Mouse (Mus musculus): ENCODE measurements at regions not wholly inside any gene's neighbourhood (a gene's known extent, or its start where the extent isn't known, plus 50 kb on each side); places are given as distances from the start of the nearest gene placed in this dataset.

DNA sequence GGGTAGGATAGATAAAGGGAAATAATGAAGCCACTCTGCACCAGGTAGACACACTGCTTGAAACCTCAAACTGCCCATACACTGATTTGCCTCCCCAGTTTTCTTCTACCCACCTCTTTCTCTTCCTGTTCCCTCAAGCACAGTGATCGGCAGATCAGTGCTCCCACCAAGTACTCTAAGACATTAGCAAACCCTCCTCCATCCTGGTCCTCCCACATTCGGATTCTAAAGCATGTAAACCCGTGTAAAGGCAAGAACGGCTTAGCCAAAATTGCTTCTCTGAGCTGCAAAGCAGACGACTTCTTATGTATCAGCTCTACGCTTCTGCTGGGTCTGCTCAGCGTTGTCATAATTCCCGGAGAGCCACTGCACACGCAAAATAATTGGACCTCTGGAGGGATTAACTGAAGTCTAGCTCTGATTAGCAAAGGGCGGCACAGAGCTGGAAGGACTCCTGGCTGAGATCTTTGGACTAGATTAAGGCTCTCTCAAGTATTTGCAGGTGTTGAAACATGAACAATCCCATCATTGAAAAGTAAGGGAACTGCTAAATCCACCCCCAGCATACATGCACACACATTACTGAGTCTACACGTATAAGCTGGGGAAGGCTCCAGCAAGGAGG lies 67.2 kb downstream of the Mtx3 start:
- Histone ChIP-seq H3K27me3 (no peaks in the 10 kb centered on the region), H3K9me3 (no peaks in the 10 kb centered on the region), H3K4me3 (replicated peaks) (no peak overlapping the region), H3K4me2 (no peak overlapping the region), H3K27ac (no peak overlapping the region), H3K9ac (replicated peaks) (no peak overlapping the region), H3K4me1 (replicated peaks) (no peaks in the 10 kb centered on the region), H3K36me3 (no peaks in the 10 kb centered on the region)
- ATAC-seq (ENCODE audit: insufficient number of reproducible peaks, insufficient read depth, low FRiP score, low TSS enrichment, low read depth): no peak
- WGBS: 67% methylated on average over 11 of the region's 11 CpGs

DNA sequence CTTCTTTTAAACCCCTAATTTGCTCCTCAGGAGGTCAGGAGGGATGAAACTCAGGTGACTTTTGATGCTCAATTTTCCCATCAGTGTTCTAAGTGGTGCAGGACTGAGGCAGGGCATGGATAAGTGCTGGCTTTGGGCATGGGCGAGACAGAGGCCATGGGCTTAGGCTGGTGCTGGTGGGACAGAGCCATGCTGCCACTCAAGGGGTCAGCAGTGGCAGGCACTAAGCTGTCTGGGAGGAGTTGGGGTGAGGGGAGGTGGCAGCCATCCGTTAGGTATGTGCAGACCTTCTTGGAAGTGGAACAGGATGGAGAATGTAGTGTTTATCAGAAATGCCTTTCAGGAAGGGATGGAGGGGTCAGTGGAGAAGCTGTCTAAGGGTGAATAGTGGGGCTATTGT lies 68.1 kb downstream of the Mtx3 start:
- Histone ChIP-seq H3K4me2 (no peak overlapping the region), H3K4me3 (replicated peaks) (no peak overlapping the region), H3K9ac (replicated peaks) (no peak overlapping the region), H3K27me3 (no peaks in the 10 kb centered on the region), H3K27ac (no peak overlapping the region), H3K4me1 (replicated peaks) (no peaks in the 10 kb centered on the region), H3K9me3 (0 out of 2 replicates have a peak, but pooled peaks cover 3% of the 10 kb centered on the region), H3K36me3 (no peaks in the 10 kb centered on the region)
- no peak for ATAC-seq (ENCODE audit: insufficient number of reproducible peaks, insufficient read depth, low FRiP score, low TSS enrichment, low read depth)
- WGBS: 70% methylated on average over 2 of the region's 2 CpGs

DNA sequence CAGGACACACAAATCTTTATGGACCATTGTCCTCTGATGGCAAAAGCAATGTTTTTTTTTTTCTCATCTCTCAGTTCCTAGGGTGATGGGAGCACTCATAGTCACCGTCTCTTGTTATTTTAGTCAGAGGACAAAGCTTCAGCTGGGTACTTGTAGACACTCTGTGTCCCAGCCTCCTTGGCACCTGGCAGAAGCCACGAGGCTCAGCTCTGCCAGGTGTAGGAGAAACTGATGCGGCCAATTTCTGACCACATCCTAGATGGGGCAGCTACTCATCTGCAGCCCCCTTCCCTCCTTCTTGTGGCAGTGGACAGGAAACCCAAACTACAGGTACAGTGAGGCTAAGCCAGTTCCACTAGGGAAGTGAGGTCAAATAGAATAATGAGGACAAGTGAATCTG lies 70.1 kb downstream of the Mtx3 start:
- Histone ChIP-seq H3K27me3 (no peaks in the 10 kb centered on the region), H3K9me3 (0 out of 2 replicates have a peak, but pooled peaks cover 3% of the 10 kb centered on the region), H3K4me1 (replicated peaks) (no peaks in the 10 kb centered on the region), H3K27ac (no peak overlapping the region), H3K4me3 (replicated peaks) (no peak overlapping the region), H3K36me3 (no peaks in the 10 kb centered on the region), H3K9ac (replicated peaks) (no peak overlapping the region), H3K4me2 (no peak overlapping the region)
- 96% methylated on average over 3 of the region's 3 CpGs for WGBS
- ATAC-seq (ENCODE audit: insufficient number of reproducible peaks, insufficient read depth, low FRiP score, low TSS enrichment, low read depth): no peak

DNA sequence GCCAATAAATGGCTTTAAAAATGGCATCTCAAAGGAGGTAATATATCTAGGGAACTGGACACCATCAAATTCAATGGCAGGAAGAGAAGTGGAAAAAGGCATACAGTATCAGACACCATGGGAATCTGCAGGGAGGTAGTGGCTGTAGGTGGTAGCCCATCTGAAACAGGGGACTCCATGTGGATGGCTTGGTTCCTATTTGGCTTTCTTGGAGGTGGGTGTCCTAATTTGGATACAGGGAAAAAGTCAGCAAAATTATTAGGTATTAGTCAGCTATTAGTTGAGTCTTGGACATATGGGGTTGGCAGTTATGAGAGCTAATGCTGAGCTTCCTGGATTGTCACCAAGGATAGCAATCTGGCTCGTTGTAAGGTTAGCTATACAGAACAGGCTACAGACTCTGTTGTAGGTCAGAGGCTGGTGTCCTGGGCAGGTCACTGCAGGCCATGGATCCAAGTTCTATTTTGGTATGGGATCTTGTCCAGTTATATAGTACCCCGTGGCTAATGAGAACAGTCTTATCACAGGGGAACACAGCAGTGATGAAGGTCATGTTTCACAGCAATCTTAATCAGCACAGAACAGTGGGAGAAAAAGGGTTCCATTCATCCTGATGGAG lies 70.8 kb downstream of the Mtx3 start:
- WGBS: 79% methylated on average over 2 of the region's 2 CpGs
- no peak for ATAC-seq (ENCODE audit: insufficient number of reproducible peaks, insufficient read depth, low FRiP score, low TSS enrichment, low read depth)
- H3K4me2 ChIP-seq: no peak overlapping the region
- no peak overlapping the region for H3K27ac ChIP-seq
- no peaks in the 10 kb centered on the region for H3K4me1 ChIP-seq (replicated peaks)
- H3K36me3 ChIP-seq: no peaks in the 10 kb centered on the region
- H3K9ac ChIP-seq (replicated peaks): no peak overlapping the region
- no peak overlapping the region for H3K4me3 ChIP-seq (replicated peaks)
- H3K27me3 ChIP-seq: no peaks in the 10 kb centered on the region
- H3K9me3 ChIP-seq: 0 out of 2 replicates have a peak, but pooled peaks cover 3% of the 10 kb centered on the region

DNA sequence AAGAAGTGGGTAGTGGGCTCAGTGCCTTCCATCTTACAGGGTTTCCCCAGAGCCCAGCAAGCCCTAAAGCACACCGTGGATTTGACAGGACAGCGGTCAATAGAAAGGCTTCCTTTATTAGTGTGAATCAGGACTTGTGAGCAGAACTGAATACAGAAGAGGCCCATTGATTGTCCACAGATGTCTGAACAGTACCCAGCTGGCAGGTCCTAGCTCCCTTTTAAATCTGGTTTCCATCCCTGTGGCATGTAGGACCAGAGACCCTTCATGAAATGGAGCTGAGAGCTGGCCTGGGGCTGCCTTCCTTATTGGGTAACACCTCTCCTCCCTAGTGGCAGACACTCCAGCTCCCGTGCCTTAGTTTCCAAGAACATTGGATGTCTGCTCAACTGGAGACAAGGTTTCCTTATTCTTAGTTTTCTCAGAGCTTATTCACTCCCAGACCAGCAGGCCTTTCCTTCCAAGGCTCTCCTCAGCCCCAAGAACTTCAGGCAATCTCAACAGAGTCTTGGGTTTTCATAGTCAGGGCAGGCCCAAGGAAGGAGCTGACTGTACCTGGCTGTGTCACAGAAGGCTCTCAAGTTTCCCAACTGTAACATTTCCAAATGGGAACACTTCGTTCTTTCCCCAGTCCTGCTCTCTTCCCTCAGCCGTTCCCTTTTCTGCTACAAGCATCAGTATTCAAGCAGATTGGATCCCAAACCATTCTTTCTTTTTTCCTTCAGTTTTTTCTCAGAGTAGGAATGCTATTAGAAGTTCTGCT lies 71.6 kb downstream of the Mtx3 start:
- no peak overlapping the region for H3K9ac ChIP-seq (replicated peaks)
- no peak for ATAC-seq (ENCODE audit: insufficient number of reproducible peaks, insufficient read depth, low FRiP score, low TSS enrichment, low read depth)
- WGBS: 86% methylated on average over 5 of the region's 5 CpGs
- no peak overlapping the region for H3K27ac ChIP-seq
- no peaks in the 10 kb centered on the region for H3K4me1 ChIP-seq (replicated peaks)
- 0 out of 2 replicates have a peak, but pooled peaks cover 3% of the 10 kb centered on the region for H3K9me3 ChIP-seq
- H3K4me2 ChIP-seq: no peak overlapping the region
- no peak overlapping the region for H3K4me3 ChIP-seq (replicated peaks)
- H3K27me3 ChIP-seq: no peaks in the 10 kb centered on the region
- no peaks in the 10 kb centered on the region for H3K36me3 ChIP-seq

DNA sequence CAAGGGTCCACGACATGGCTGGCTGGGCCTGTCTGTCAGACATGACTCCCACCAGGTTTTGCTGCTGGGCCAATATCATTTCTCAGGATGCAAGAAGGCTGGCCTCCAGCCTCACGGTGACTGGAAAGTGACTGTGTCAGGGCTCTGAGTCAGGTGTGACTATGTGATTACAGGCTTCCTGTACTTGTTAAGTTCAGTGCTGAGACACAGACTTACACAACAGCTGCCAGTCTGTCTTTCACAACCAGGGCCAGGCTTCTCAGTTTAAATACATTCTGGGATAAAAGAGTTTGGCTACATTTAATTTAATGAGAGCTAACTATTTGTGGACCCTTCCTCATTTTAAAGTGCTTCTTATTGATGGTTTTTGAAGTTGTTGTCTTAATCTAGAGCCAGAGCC lies 75.3 kb downstream of the Mtx3 start:
- H3K4me2 ChIP-seq: no peak overlapping the region
- H3K4me3 ChIP-seq (replicated peaks): no peak overlapping the region
- H3K9me3 ChIP-seq: 0 out of 2 replicates have a peak, but pooled peaks cover 3% of the 10 kb centered on the region
- no peaks in the 10 kb centered on the region for H3K36me3 ChIP-seq
- no peak for ATAC-seq (ENCODE audit: insufficient number of reproducible peaks, insufficient read depth, low FRiP score, low TSS enrichment, low read depth)
- H3K27ac ChIP-seq: no peak overlapping the region
- no peak overlapping the region for H3K9ac ChIP-seq (replicated peaks)
- no peaks in the 10 kb centered on the region for H3K27me3 ChIP-seq
- WGBS: 62% methylated on average over 2 of the region's 2 CpGs
- H3K4me1 ChIP-seq (replicated peaks): no peaks in the 10 kb centered on the region

DNA sequence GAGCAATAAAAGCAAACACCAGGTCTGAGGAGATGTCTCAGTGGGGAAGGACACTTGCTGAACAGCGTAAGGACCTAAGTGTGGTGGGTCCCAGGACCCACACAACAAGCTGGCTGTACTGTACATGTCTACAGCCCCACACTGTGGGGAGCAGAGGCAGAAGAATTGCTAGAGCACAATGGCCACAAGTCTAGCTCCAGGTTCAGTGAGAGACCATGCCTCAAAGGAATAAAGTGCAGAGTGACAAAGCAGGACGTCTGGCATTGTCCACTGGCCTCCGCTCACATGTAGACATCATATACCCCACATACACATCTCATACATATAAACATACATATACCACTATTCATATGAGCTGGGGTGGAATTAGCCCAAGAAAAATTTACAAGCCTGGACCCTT lies 77.4 kb downstream of the Mtx3 start:
- H3K4me1 ChIP-seq (replicated peaks): no peaks in the 10 kb centered on the region
- H3K4me2 ChIP-seq: no peak overlapping the region
- H3K27me3 ChIP-seq: no peaks in the 10 kb centered on the region
- H3K9ac ChIP-seq (replicated peaks): no peak overlapping the region
- WGBS: 88% methylated on average over 3 of the region's 3 CpGs
- H3K36me3 ChIP-seq: no peaks in the 10 kb centered on the region
- H3K9me3 ChIP-seq: 0 out of 2 replicates have a peak, but pooled peaks cover 3% of the 10 kb centered on the region
- H3K4me3 ChIP-seq (replicated peaks): no peak overlapping the region
- no peak for ATAC-seq (ENCODE audit: insufficient number of reproducible peaks, insufficient read depth, low FRiP score, low TSS enrichment, low read depth)
- no peak overlapping the region for H3K27ac ChIP-seq

DNA sequence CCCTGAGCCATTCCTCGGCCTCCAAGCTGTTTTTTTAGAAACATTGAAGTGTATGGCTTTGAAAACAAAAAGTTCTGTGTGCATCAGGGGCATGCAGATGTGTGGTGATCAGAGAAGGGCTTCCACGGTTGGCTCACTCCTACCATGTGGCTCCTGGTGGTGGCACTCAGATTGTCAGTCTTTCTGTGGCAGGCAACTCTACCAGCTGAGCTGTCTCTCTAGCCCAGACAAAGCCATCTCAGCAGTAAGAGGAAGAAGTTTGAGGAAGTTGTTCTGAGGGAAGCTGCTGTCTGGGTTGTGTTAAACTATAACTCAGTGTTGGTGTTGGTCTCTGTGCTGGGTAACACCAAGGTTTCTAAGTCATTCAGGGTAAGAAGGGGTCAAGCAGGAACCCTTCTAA lies 78.9 kb downstream of the Mtx3 start:
- Histone ChIP-seq H3K4me1 (replicated peaks) (no peaks in the 10 kb centered on the region), H3K9me3 (peaks cover 4% of the 10 kb centered on the region; the same call in 1 of the 2 replicates)
- 78% methylated on average over 2 of the region's 2 CpGs for WGBS

DNA sequence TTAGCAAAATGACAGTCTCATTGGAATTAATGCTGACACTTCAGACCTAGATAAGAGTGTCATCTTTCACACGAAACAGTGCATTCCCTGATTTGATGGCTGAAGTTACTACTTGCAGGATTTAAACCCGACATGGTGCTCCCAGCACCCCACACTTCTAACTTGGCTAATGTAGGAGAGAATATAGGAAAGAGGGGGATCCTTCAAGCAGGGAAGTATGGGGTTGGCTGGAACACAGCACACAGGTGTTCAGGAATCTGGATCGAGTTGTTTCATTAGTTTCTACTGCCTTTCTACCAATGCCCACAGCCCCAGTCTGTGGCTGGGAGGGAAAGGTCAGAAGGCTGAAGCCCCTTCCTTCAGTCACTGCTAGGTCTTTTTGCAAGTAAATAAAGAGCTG lies 79.5 kb downstream of the Mtx3 start:
- Histone ChIP-seq H3K27me3 (no peaks in the 10 kb centered on the region), H3K36me3 (no peaks in the 10 kb centered on the region), H3K9ac (replicated peaks) (no peak overlapping the region), H3K4me3 (replicated peaks) (no peak overlapping the region), H3K4me2 (no peak overlapping the region), H3K27ac (no peak overlapping the region), H3K4me1 (replicated peaks) (no peaks in the 10 kb centered on the region), H3K9me3 (peaks cover 4% of the 10 kb centered on the region; the same call in 1 of the 2 replicates)
- WGBS: 72% methylated on average over 3 of the region's 3 CpGs
- no peak for ATAC-seq (ENCODE audit: insufficient number of reproducible peaks, insufficient read depth, low FRiP score, low TSS enrichment, low read depth)

More for the DNA sequence above, 78.9 kb downstream of the Mtx3 start:
- no peak overlapping the region for H3K4me3 ChIP-seq (replicated peaks)
- H3K27ac ChIP-seq: no peak overlapping the region
- no peak overlapping the region for H3K4me2 ChIP-seq
- no peak for ATAC-seq (ENCODE audit: insufficient number of reproducible peaks, insufficient read depth, low FRiP score, low TSS enrichment, low read depth)
- H3K27me3 ChIP-seq: no peaks in the 10 kb centered on the region
- H3K36me3 ChIP-seq: no peaks in the 10 kb centered on the region
- no peak overlapping the region for H3K9ac ChIP-seq (replicated peaks)

DNA sequence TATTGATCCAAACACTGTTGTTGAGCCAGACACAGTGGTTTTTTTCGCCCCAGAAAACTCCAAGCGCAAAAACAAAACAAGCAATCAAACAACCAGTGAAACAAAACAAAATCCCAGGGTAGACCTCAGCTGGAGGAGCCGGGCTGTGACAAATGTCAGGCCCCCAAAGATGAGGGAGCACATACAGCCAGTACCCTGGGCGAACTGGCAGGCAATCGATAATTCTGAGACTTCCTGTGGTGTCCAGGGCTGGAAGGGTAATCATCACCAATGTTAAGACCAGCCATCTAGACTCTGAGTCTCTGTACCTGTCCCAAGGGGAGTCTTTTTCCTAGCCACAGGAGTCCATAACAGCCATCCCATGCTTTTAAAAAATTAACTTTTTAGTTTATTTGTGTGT lies 80.6 kb downstream of the Mtx3 start:
- 89% methylated on average over 5 of the region's 5 CpGs for WGBS
- no peak overlapping the region for H3K9ac ChIP-seq (replicated peaks)
- H3K36me3 ChIP-seq: no peaks in the 10 kb centered on the region
- no peak overlapping the region for H3K27ac ChIP-seq
- no peak for ATAC-seq (ENCODE audit: insufficient number of reproducible peaks, insufficient read depth, low FRiP score, low TSS enrichment, low read depth)
- no peaks in the 10 kb centered on the region for H3K4me1 ChIP-seq (replicated peaks)
- peaks cover 4% of the 10 kb centered on the region; the same call in 1 of the 2 replicates for H3K9me3 ChIP-seq
- no peak overlapping the region for H3K4me3 ChIP-seq (replicated peaks)
- H3K4me2 ChIP-seq: no peak overlapping the region
- no peaks in the 10 kb centered on the region for H3K27me3 ChIP-seq

DNA sequence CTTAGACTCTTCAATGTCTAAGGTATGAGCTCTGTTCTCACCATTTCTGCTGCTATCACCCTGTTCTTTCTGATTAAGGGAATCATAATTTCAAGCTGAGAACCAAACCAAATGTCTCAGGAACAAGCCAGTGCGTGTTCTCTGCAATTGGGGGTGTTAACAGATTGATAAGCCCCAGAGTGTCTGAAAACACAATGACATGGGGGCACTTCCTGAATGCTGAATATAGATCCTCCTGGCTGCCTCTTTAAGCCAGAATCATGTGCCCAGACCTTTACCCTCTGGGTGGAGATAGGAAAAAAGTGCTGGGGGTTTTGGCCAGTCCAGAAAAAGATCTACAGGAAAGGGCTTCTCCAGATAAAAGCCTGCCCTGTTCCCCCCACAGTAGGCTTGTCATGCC lies 84.0 kb downstream of the Mtx3 start:
- 59% methylated on average over 1 of the region's 1 CpGs for WGBS
- H3K4me3 ChIP-seq (replicated peaks): no peak overlapping the region
- H3K36me3 ChIP-seq: no peaks in the 10 kb centered on the region
- no peaks in the 10 kb centered on the region for H3K27me3 ChIP-seq
- H3K4me2 ChIP-seq: no peak overlapping the region
- H3K9ac ChIP-seq (replicated peaks): no peak overlapping the region
- H3K4me1 ChIP-seq (replicated peaks): peaks cover 8% of the 10 kb centered on the region; the same call in 1 of the 2 replicates
- H3K9me3 ChIP-seq: peaks cover 4% of the 10 kb centered on the region; the same call in 1 of the 2 replicates
- no peak for ATAC-seq (ENCODE audit: insufficient number of reproducible peaks, insufficient read depth, low FRiP score, low TSS enrichment, low read depth)
- no peak overlapping the region for H3K27ac ChIP-seq

Data from limb, embryonic 12.5 days (tissue).